Mouse (Mus musculus) liver, embryonic 16.5 days (tissue): ENCODE measurements around the gene Veph1. TPM values are rescaled to one million over a fixed set of nuclear protein-coding genes. Genes with fewer than 3 reads are reported as not detected.

Experiments used
- ATAC-seq: fragments of 200-750 bp; cut with Nextera tagmentation; 2 replicates; pipeline ENCODE4 v1.8.0; 2017; ENCODE audit warnings: low read depth, mild to moderate bottlenecking, moderate number of reproducible peaks, moderate library complexity
- H3K27ac ChIP-seq: fragments of 300-500 bp; sonication (generic); 2 replicates; pipeline ENCODE4 v1.5.1; 2014; ENCODE audit warnings: mild to moderate bottlenecking, low read length
- H3K27me3 ChIP-seq: fragments of 300-500 bp; sonication (generic); 2 replicates; pipeline ENCODE4 v1.6.1; 2014; ENCODE audit warnings: low read depth, low read length, mixed read lengths; ENCODE audit not compliant: control insufficient read depth, insufficient read depth
- H3K36me3 ChIP-seq: fragments of 300-500 bp; sonication (generic); 2 replicates; pipeline ENCODE4 v1.6.1; 2014; ENCODE audit warnings: mild to moderate bottlenecking; ENCODE audit not compliant: control insufficient read depth, insufficient read depth
- H3K4me1 ChIP-seq: fragments of 300-500 bp; sonication (generic); 2 replicates; pipeline ENCODE4 v1.6.1; 2014; ENCODE audit warnings: low read depth, low read length, mixed read lengths; ENCODE audit not compliant: control insufficient read depth
- H3K4me2 ChIP-seq: fragments of 300-500 bp; sonication (generic); 2 replicates; pipeline ENCODE4 v1.6.1; 2014; ENCODE audit warnings: low read depth, low read length, mixed read lengths
- H3K4me3 ChIP-seq: fragments of 300-500 bp; sonication (generic); 2 replicates; pipeline ENCODE4 v1.5.1; 2014; ENCODE audit warnings: low read depth, mild to moderate bottlenecking, low read length
- H3K9ac ChIP-seq: fragments of 300-500 bp; sonication (generic); 2 replicates; pipeline ENCODE4 v1.6.1; 2014; ENCODE audit warnings: low read depth, low read length
- H3K9me3 ChIP-seq: fragments of 300-500 bp; sonication (generic); replicated peaks from 2 replicates; pipeline ENCODE4 v1.6.1; 2016; ENCODE audit warnings: low read length; ENCODE audit not compliant: control insufficient read depth
- WGBS: fragments of 180-500 bp; shearing (Covaris S2); extraction: QIAGEN DNeasy Blood & Tissue Kit; methylation state at CpG from one replicate; pipeline ENCODE4 v1.1.7; 2014; ENCODE audit not compliant: insufficient replicate concordance; 5-methylcytosine and 5-hydroxymethylcytosine counted together
- polyA plus RNA-seq: library from polyadenylated mRNA; unstranded; fragments of >200 nt; fragmentation: Nextera tagmentation; extraction: Ambion mirVana; gene quantifications from 2 replicates; pipeline ENCODE4 v1.2.1, GENCODE M21; 2015

Veph1 gene
- polyA plus RNA-seq, 1 experiment from 2014 or later, result 0.12 TPM

GRCm38 (mm10) chr3:66310586-66310985 lies 13.9 kb upstream of the Veph1 start:
- no peak for ATAC-seq
- Histone ChIP-seq H3K9me3 (no peaks in the 10 kb centered on the region), H3K4me1 (no peaks in the 10 kb centered on the region), H3K4me3 (no peak overlapping the region), H3K36me3 (no peaks in the 10 kb centered on the region), H3K27ac (no peak overlapping the region), H3K9ac (no peak overlapping the region), H3K4me2 (no peak overlapping the region), H3K27me3 (no peaks in the 10 kb centered on the region)
- WGBS, result 45% methylated on average over 1 of the region's 1 CpGs

GRCm38 (mm10) chr3:66309531-66309930 lies 12.9 kb upstream of the Veph1 start:
- Histone ChIP-seq H3K4me3 (no peak overlapping the region), H3K4me2 (no peak overlapping the region), H3K9me3 (no peaks in the 10 kb centered on the region), H3K27me3 (no peaks in the 10 kb centered on the region), H3K4me1 (no peaks in the 10 kb centered on the region), H3K27ac (no peak overlapping the region), H3K9ac (no peak overlapping the region), H3K36me3 (no peaks in the 10 kb centered on the region)
- ATAC-seq, result no peak
- 69% methylated on average over 1 of the region's 1 CpGs for WGBS

- Histone ChIP-seq H3K27me3 (no peaks in the 10 kb centered on the region), H3K9me3 (no peaks in the 10 kb centered on the region), H3K4me3 (no peak overlapping the region), H3K4me1 (no peaks in the 10 kb centered on the region), H3K4me2 (no peak overlapping the region), H3K27ac (no peak overlapping the region), H3K9ac (no peak overlapping the region), H3K36me3 (no peaks in the 10 kb centered on the region)
- no peak for ATAC-seq
- 72% methylated on average over 9 of the region's 9 CpGs for WGBS
These were observed 1.4 kb downstream of the Veph1 start for GRCm38 (mm10) chr3:66295236-66295635.

- no peak for ATAC-seq
- H3K9me3 ChIP-seq, result no peaks in the 10 kb centered on the region
- 78% methylated on average over 3 of the region's 3 CpGs for WGBS
- no peaks in the 10 kb centered on the region for H3K4me1 ChIP-seq
- H3K4me2 ChIP-seq, result no peak overlapping the region
- no peaks in the 10 kb centered on the region for H3K27me3 ChIP-seq
- no peak overlapping the region for H3K27ac ChIP-seq
- H3K36me3 ChIP-seq, result no peaks in the 10 kb centered on the region
- no peak overlapping the region for H3K4me3 ChIP-seq
- H3K9ac ChIP-seq, result no peak overlapping the region
These were observed 1.9 kb downstream of the Veph1 start for GRCm38 (mm10) chr3:66294729-66295128.

- peak overlapping the region; percentile 12 for H3K4me3 ChIP-seq
- no peaks in the 10 kb centered on the region for H3K9me3 ChIP-seq
- H3K36me3 ChIP-seq, result no peaks in the 10 kb centered on the region
- peak; percentile 74; the same call in 1 of the 2 replicates for ATAC-seq
- H3K4me2 ChIP-seq, result peak overlapping the region; percentile 31
- no peak overlapping the region for H3K27ac ChIP-seq
- no peaks in the 10 kb centered on the region for H3K4me1 ChIP-seq
- H3K27me3 ChIP-seq, result no peaks in the 10 kb centered on the region
- H3K9ac ChIP-seq, result no peak overlapping the region
- WGBS, result 13% methylated on average over 20 of the region's 20 CpGs
These were observed 4.2 kb downstream of the Veph1 start for GRCm38 (mm10) chr3:66292356-66292946.

GRCm38 (mm10) chr3:66263270-66263669 lies 33.4 kb downstream of the Veph1 start:
- no peak for ATAC-seq
- no peaks in the 10 kb centered on the region for H3K4me1 ChIP-seq

GRCm38 (mm10) chr3:66262319-66262718 lies 34.3 kb downstream of the Veph1 start:
- Histone ChIP-seq H3K4me3 (no peak overlapping the region), H3K27me3 (no peaks in the 10 kb centered on the region), H3K27ac (no peak overlapping the region), H3K4me2 (no peak overlapping the region), H3K9ac (no peak overlapping the region), H3K36me3 (no peaks in the 10 kb centered on the region), H3K9me3 (no peaks in the 10 kb centered on the region), H3K4me1 (no peaks in the 10 kb centered on the region)
- no peak for ATAC-seq
- WGBS, result 26% methylated on average over 5 of the region's 5 CpGs

More at GRCm38 (mm10) chr3:66263270-66263669, 33.4 kb downstream of the Veph1 start:
- no peaks in the 10 kb centered on the region for H3K36me3 ChIP-seq
- H3K9ac ChIP-seq, result no peak overlapping the region
- WGBS, result 72% methylated on average over 4 of the region's 4 CpGs
- no peaks in the 10 kb centered on the region for H3K27me3 ChIP-seq
- no peak overlapping the region for H3K4me2 ChIP-seq
- no peak overlapping the region for H3K4me3 ChIP-seq
- H3K27ac ChIP-seq, result no peak overlapping the region
- H3K9me3 ChIP-seq, result no peaks in the 10 kb centered on the region

GRCm38 (mm10) chr3:66254504-66255105 lies 42.0 kb downstream of the Veph1 start:
- no peaks in the 10 kb centered on the region for H3K36me3 ChIP-seq
- no peak overlapping the region for H3K9ac ChIP-seq
- no peak overlapping the region for H3K4me2 ChIP-seq
- H3K4me3 ChIP-seq, result no peak overlapping the region
- no peaks in the 10 kb centered on the region for H3K9me3 ChIP-seq
- no peak overlapping the region for H3K27ac ChIP-seq
- no peaks in the 10 kb centered on the region for H3K4me1 ChIP-seq
- ATAC-seq, result no peak
- WGBS, result 66% methylated on average over 9 of the region's 9 CpGs
- no peaks in the 10 kb centered on the region for H3K27me3 ChIP-seq

- ATAC-seq, result no peak
- WGBS, result 72% methylated on average over 7 of the region's 7 CpGs
- H3K9me3 ChIP-seq, result no peaks in the 10 kb centered on the region
These were observed 44.8 kb downstream of the Veph1 start for GRCm38 (mm10) chr3:66251842-66252241.

More at GRCm38 (mm10) chr3:66251842-66252241, 44.8 kb downstream of the Veph1 start:
- Histone ChIP-seq H3K4me2 (no peak overlapping the region), H3K27me3 (no peaks in the 10 kb centered on the region), H3K36me3 (no peaks in the 10 kb centered on the region), H3K4me1 (no peaks in the 10 kb centered on the region), H3K9ac (no peak overlapping the region), H3K27ac (no peak overlapping the region), H3K4me3 (no peak overlapping the region)
